Mouse (Mus musculus) ES-E14 (cell line): ENCODE results near the gene Acsl1.

Experiments used
- CHD2 ChIP-seq: IDR thresholded peaks from 2 replicates; pipeline ENCODE4 v1.6.1; 2014; ENCODE audit warnings: mild to moderate bottlenecking, low read depth, low read length, inconsistent platforms
- HCFC1 ChIP-seq: IDR thresholded peaks from 2 replicates; pipeline ENCODE4 v1.6.1; 2012; ENCODE audit warnings: low read length, inconsistent platforms, borderline replicate concordance; ENCODE audit not compliant: insufficient read depth
- MAFK ChIP-seq: IDR thresholded peaks from 2 replicates; pipeline ENCODE4 v1.6.1; 2014; ENCODE audit warnings: mild to moderate bottlenecking, low read depth, low read length, inconsistent platforms; ENCODE audit not compliant: insufficient read depth

DNA sequence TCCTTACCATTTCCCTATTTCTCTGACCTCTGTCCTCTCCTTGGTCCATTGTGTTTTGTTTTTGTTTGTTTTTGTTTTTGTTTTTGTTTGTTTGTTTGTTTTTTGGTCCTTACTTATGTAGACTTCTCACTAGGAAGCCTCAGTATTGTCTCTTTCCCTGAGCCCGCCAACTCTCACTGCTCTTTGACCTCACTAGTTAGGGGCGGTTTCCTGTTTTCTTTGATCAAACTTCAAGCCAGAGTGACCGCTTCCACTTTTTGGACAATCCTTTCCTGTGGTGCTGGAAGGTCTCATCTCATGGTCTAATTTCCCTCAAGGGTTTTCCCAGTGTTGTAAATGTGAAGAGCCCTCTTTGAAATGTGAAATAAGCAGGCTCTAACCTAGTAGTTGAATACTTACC lies 33.4 kb downstream of the Acsl1 start:
- no peak for TF ChIP-seq CHD2
- TF ChIP-seq MAFK, result no peak
- no peak for TF ChIP-seq HCFC1
